Mouse (Mus musculus) ES-Bruce4 (cell line): ENCODE data around the gene Stat3. TPM values are rescaled to one million over a fixed set of nuclear protein-coding genes. Genes with fewer than 3 reads are reported as not detected.

Source experiments
- H3K27ac ChIP-seq: 2 replicates; pipeline ENCODE4 v1.5.1; 2012; ENCODE audit warnings: low read length, inconsistent platforms; ENCODE audit not compliant: insufficient read depth
- H3K27me3 ChIP-seq: 2 replicates; pipeline ENCODE4 v1.6.1; 2012; ENCODE audit warnings: mild to moderate bottlenecking, low read length, inconsistent platforms; ENCODE audit not compliant: control insufficient read depth, poor library complexity, insufficient read depth, severe bottlenecking
- H3K36me3 ChIP-seq: 2 replicates; pipeline ENCODE4 v1.6.1; 2012; ENCODE audit warnings: inconsistent platforms, mild to moderate bottlenecking, low read length, moderate library complexity; ENCODE audit not compliant: control insufficient read depth, poor library complexity, insufficient read depth, severe bottlenecking
- H3K4me1 ChIP-seq: one replicate; pipeline ENCODE4 v1.8.1; 2011; ENCODE audit warnings: low read length; ENCODE audit not compliant: control insufficient read depth, insufficient read depth
- H3K4me3 ChIP-seq: 2 replicates; pipeline ENCODE4 v1.5.1; 2011; ENCODE audit warnings: low read depth, mild to moderate bottlenecking, low read length
- H3K9ac ChIP-seq: 2 replicates; pipeline ENCODE4 v1.6.1; 2012; ENCODE audit warnings: low read depth, mild to moderate bottlenecking, inconsistent platforms; ENCODE audit not compliant: poor library complexity, severe bottlenecking
- H3K9me3 ChIP-seq: replicated peaks from 2 replicates; pipeline ENCODE4 v1.6.1; 2012; ENCODE audit warnings: mild to moderate bottlenecking, low read length, inconsistent platforms; ENCODE audit not compliant: control insufficient read depth, poor library complexity, insufficient read depth, severe bottlenecking
- CTCF ChIP-seq: IDR thresholded peaks from one replicate; pipeline ENCODE4 v1.8.1; 2011; ENCODE audit warnings: low read depth, low read length
- EP300 ChIP-seq: IDR thresholded peaks from 2 replicates; pipeline ENCODE4 v1.6.1; 2011; ENCODE audit warnings: low read depth, low read length; ENCODE audit not compliant: insufficient read depth
- POLR2A ChIP-seq: IDR thresholded peaks from one replicate; pipeline ENCODE4 v1.8.1; 2011; ENCODE audit warnings: low read length; ENCODE audit not compliant: insufficient read depth
- polyA plus RNA-seq: library from polyadenylated mRNA; stranded (reverse); fragments of >200 nt; gene quantifications from 2 replicates; pipeline ENCODE4 v1.2.4, GENCODE M21; 2011; ENCODE audit warnings: low read depth; ENCODE audit not compliant: missing spikeins, insufficient read depth, insufficient read length

The Stat3 gene
- polyA plus RNA-seq, 1 experiment, result 39.8 TPM

- no peak overlapping the region for H3K27ac ChIP-seq
- no peak for TF ChIP-seq POLR2A
- TF ChIP-seq EP300, result no peak
- TF ChIP-seq CTCF, result no peak
Observed at GRCm38 (mm10) chr11:100912401-100913155, 26.8 kb downstream of the Stat3 start.

DNA sequence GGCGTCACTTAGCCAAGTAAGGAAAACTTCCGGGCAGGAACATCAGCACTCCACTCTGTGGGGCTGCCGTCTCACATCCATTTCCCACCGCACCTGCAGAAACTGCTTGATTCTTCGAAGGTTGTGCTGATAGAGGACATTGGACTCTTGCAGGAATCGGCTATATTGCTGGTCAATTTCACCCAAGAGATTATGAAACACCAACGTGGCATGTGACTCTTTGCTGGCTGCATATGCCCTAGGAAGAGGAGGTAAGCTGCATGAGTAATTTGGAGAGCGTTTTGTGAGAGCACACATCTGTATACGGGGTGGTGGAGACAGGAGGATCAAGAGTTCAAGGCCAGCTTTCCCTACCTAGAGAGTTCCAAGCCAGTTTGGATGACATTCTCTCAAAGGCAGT is 30.8 kb downstream of the Stat3 start:
- Histone ChIP-seq H3K9ac (no peak overlapping the region), H3K36me3 (peaks cover 12% of the 10 kb centered on the region; the same call in 1 of the 2 replicates), H3K27ac (no peak overlapping the region), H3K27me3 (no peaks in the 10 kb centered on the region), H3K4me3 (no peak overlapping the region), H3K4me1 (no peaks in the 10 kb centered on the region), H3K9me3 (no peaks in the 10 kb centered on the region)
- no peak for TF ChIP-seq EP300
- no peak for TF ChIP-seq CTCF
- TF ChIP-seq POLR2A, result no peak

More at GRCm38 (mm10) chr11:100912401-100913155, 26.8 kb downstream of the Stat3 start:
- no peaks in the 10 kb centered on the region for H3K4me1 ChIP-seq
- no peaks in the 10 kb centered on the region for H3K9me3 ChIP-seq
- no peak overlapping the region for H3K9ac ChIP-seq
- no peak overlapping the region for H3K4me3 ChIP-seq
- H3K27me3 ChIP-seq, result no peaks in the 10 kb centered on the region
- H3K36me3 ChIP-seq, result peaks cover 10% of the 10 kb centered on the region

DNA sequence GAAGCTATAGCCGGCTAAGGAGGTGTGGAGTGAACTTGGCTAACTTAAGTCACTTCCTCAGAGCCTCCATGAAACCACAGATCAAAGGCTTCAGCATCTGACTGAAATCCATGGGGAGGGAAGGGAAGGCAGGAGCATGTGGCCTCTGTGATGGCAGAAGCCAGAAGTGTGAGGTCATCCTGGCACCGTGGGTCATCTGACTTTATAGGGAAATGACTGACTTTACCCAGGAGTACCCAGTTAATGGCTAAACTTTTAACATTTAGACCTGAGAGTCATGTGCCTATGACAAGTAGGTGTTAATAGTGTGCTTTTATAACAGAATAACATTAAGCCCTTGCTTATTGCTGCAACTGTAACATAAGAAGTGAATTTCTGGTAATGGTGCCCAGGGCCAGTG is 31.2 kb downstream of the Stat3 start:
- H3K9ac ChIP-seq, result no peak overlapping the region
- H3K9me3 ChIP-seq, result no peaks in the 10 kb centered on the region
- H3K27ac ChIP-seq, result no peak overlapping the region
- H3K36me3 ChIP-seq, result peaks cover 16% of the 10 kb centered on the region
- no peaks in the 10 kb centered on the region for H3K27me3 ChIP-seq
- no peak for TF ChIP-seq POLR2A
- no peak for TF ChIP-seq EP300
- TF ChIP-seq CTCF, result no peak
- H3K4me3 ChIP-seq, result no peak overlapping the region
- H3K4me1 ChIP-seq, result no peaks in the 10 kb centered on the region

GRCm38 (mm10) chr11:100906885-100907284 is 32.5 kb downstream of the Stat3 start:
- H3K27me3 ChIP-seq, result no peaks in the 10 kb centered on the region
- no peak for TF ChIP-seq EP300
- TF ChIP-seq CTCF, result no peak
- H3K36me3 ChIP-seq, result peaks cover 23% of the 10 kb centered on the region
- H3K4me1 ChIP-seq, result no peaks in the 10 kb centered on the region
- H3K9me3 ChIP-seq, result no peaks in the 10 kb centered on the region
- H3K27ac ChIP-seq, result no peak overlapping the region
- H3K9ac ChIP-seq, result no peak overlapping the region
- H3K4me3 ChIP-seq, result no peak overlapping the region

GRCm38 (mm10) chr11:100905929-100906328 is 33.4 kb downstream of the Stat3 start:
- Histone ChIP-seq H3K4me1 (no peaks in the 10 kb centered on the region), H3K27ac (no peak overlapping the region), H3K36me3 (peaks cover 28% of the 10 kb centered on the region), H3K9ac (no peak overlapping the region), H3K27me3 (no peaks in the 10 kb centered on the region), H3K4me3 (no peak overlapping the region), H3K9me3 (no peaks in the 10 kb centered on the region)
- TF ChIP-seq CTCF (no peak), POLR2A (no peak), EP300 (no peak)

- Histone ChIP-seq H3K27ac (no peak overlapping the region), H3K9me3 (no peaks in the 10 kb centered on the region), H3K36me3 (peaks cover 23% of the 10 kb centered on the region), H3K27me3 (no peaks in the 10 kb centered on the region), H3K4me1 (no peaks in the 10 kb centered on the region), H3K9ac (no peak overlapping the region), H3K4me3 (no peak overlapping the region)
- TF ChIP-seq CTCF, result no peak
- TF ChIP-seq POLR2A, result no peak
- no peak for TF ChIP-seq EP300
Observed at GRCm38 (mm10) chr11:100904580-100905351, 34.6 kb downstream of the Stat3 start.
